Mouse (Mus musculus): ENCODE data around the gene Pacsin1. TPM values are rescaled to one million over a fixed set of nuclear protein-coding genes. Genes with fewer than 3 reads are reported as not detected.

The Pacsin1 gene
- polyA plus RNA-seq, 1 experiment from 2014 or later, result 3.5 TPM

- H3K36me3 ChIP-seq (ENCODE audit: control insufficient read depth, insufficient read depth, low read length), result no peaks in the 10 kb centered on the region
- peak overlapping the region; percentile 87 for H3K4me2 ChIP-seq (replicated peaks; ENCODE audit: low read depth, low read length)
- peak overlapping the region; percentile 45 for H3K4me3 ChIP-seq (ENCODE audit: low read depth, low read length)
- H3K27me3 ChIP-seq (ENCODE audit: control insufficient read depth, insufficient read depth, low read length), result peaks cover 12% of the 10 kb centered on the region
- H3K4me1 ChIP-seq (replicated peaks; ENCODE audit: control insufficient read depth, insufficient read depth, low read length), result peaks cover 4% of the 10 kb centered on the region; the same call in 1 of the 2 replicates
- DNase-seq (ENCODE audit: low spot score) (peak; percentile 45), ATAC-seq (ENCODE audit: low FRiP score) (no peak)
- WGBS, result 3% methylated on average over 14 of the region's 14 CpGs
- peak overlapping the region; percentile 56; the same call in 1 of the 2 replicates for H3K9ac ChIP-seq (ENCODE audit: low read depth, low read length)
- no peak overlapping the region for H3K27ac ChIP-seq (ENCODE audit: low read depth, low read length)
- no peaks in the 10 kb centered on the region for H3K9me3 ChIP-seq (ENCODE audit: control insufficient read depth, low read length)
Measured at GRCm38 (mm10) chr17:27656011-27656399, 696 bp downstream of the Pacsin1 start.

GRCm38 (mm10) chr17:27656414-27656813, 1.1 kb downstream of the Pacsin1 start:
- Histone ChIP-seq H3K4me2 (replicated peaks; ENCODE audit: low read depth, low read length) (peak overlapping the region; percentile 87), H3K9ac (ENCODE audit: low read depth, low read length) (no peak overlapping the region), H3K9me3 (ENCODE audit: control insufficient read depth, low read length) (no peaks in the 10 kb centered on the region), H3K27me3 (ENCODE audit: control insufficient read depth, insufficient read depth, low read length) (peaks cover 12% of the 10 kb centered on the region), H3K36me3 (ENCODE audit: control insufficient read depth, insufficient read depth, low read length) (no peaks in the 10 kb centered on the region), H3K27ac (ENCODE audit: low read depth, low read length) (no peak overlapping the region), H3K4me1 (replicated peaks; ENCODE audit: control insufficient read depth, insufficient read depth, low read length) (peaks cover 4% of the 10 kb centered on the region; the same call in 1 of the 2 replicates), H3K4me3 (ENCODE audit: low read depth, low read length) (no peak overlapping the region)
- no peak for DNase-seq (ENCODE audit: low spot score)
- 14% methylated on average over 5 of the region's 5 CpGs for WGBS
- ATAC-seq (ENCODE audit: low FRiP score), result no peak

- Histone ChIP-seq H3K4me1 (replicated peaks; ENCODE audit: control insufficient read depth, insufficient read depth, low read length) (peaks cover 4% of the 10 kb centered on the region; the same call in 1 of the 2 replicates), H3K27ac (ENCODE audit: low read depth, low read length) (no peak overlapping the region), H3K36me3 (ENCODE audit: control insufficient read depth, insufficient read depth, low read length) (no peaks in the 10 kb centered on the region), H3K4me3 (ENCODE audit: low read depth, low read length) (no peak overlapping the region), H3K9ac (ENCODE audit: low read depth, low read length) (no peak overlapping the region), H3K27me3 (ENCODE audit: control insufficient read depth, insufficient read depth, low read length) (peaks cover 12% of the 10 kb centered on the region), H3K9me3 (ENCODE audit: control insufficient read depth, low read length) (no peaks in the 10 kb centered on the region), H3K4me2 (replicated peaks; ENCODE audit: low read depth, low read length) (no peak overlapping the region)
- 60% methylated on average over 8 of the region's 8 CpGs for WGBS
- DNase-seq (ENCODE audit: low spot score) (no peak), ATAC-seq (ENCODE audit: low FRiP score) (no peak)
Measured at GRCm38 (mm10) chr17:27657123-27657522, 1.8 kb downstream of the Pacsin1 start.

GRCm38 (mm10) chr17:27658767-27659166, 3.5 kb downstream of the Pacsin1 start:
- no peak overlapping the region for H3K9ac ChIP-seq (ENCODE audit: low read depth, low read length)
- no peak overlapping the region for H3K27ac ChIP-seq (ENCODE audit: low read depth, low read length)
- 79% methylated on average over 7 of the region's 7 CpGs for WGBS
- H3K4me3 ChIP-seq (ENCODE audit: low read depth, low read length), result no peak overlapping the region
- H3K4me2 ChIP-seq (replicated peaks; ENCODE audit: low read depth, low read length), result no peak overlapping the region
- peaks cover 4% of the 10 kb centered on the region; the same call in 1 of the 2 replicates for H3K4me1 ChIP-seq (replicated peaks; ENCODE audit: control insufficient read depth, insufficient read depth, low read length)
- DNase-seq (ENCODE audit: low spot score) (no peak), ATAC-seq (ENCODE audit: low FRiP score) (no peak)
- H3K36me3 ChIP-seq (ENCODE audit: control insufficient read depth, insufficient read depth, low read length), result no peaks in the 10 kb centered on the region
- peaks cover 12% of the 10 kb centered on the region for H3K27me3 ChIP-seq (ENCODE audit: control insufficient read depth, insufficient read depth, low read length)
- H3K9me3 ChIP-seq (ENCODE audit: control insufficient read depth, low read length), result no peaks in the 10 kb centered on the region

GRCm38 (mm10) chr17:27671720-27672119, 16.4 kb downstream of the Pacsin1 start:
- Histone ChIP-seq H3K27me3 (ENCODE audit: control insufficient read depth, insufficient read depth, low read length) (no peaks in the 10 kb centered on the region), H3K4me3 (ENCODE audit: low read depth, low read length) (no peak overlapping the region), H3K9ac (ENCODE audit: low read depth, low read length) (no peak overlapping the region), H3K4me2 (replicated peaks; ENCODE audit: low read depth, low read length) (no peak overlapping the region), H3K27ac (ENCODE audit: low read depth, low read length) (no peak overlapping the region), H3K4me1 (replicated peaks; ENCODE audit: control insufficient read depth, insufficient read depth, low read length) (no peaks in the 10 kb centered on the region), H3K36me3 (ENCODE audit: control insufficient read depth, insufficient read depth, low read length) (no peaks in the 10 kb centered on the region), H3K9me3 (ENCODE audit: control insufficient read depth, low read length) (no peaks in the 10 kb centered on the region)
- ATAC-seq (ENCODE audit: low FRiP score) (no peak), DNase-seq (ENCODE audit: low spot score) (no peak)
- 82% methylated on average over 6 of the region's 6 CpGs for WGBS

GRCm38 (mm10) chr17:27673945-27674344, 18.6 kb downstream of the Pacsin1 start:
- no peaks in the 10 kb centered on the region for H3K4me1 ChIP-seq (replicated peaks; ENCODE audit: control insufficient read depth, insufficient read depth, low read length)
- no peak overlapping the region for H3K9ac ChIP-seq (ENCODE audit: low read depth, low read length)
- no peak for ATAC-seq (ENCODE audit: low FRiP score)
- no peak for DNase-seq (ENCODE audit: low spot score)
- H3K9me3 ChIP-seq (ENCODE audit: control insufficient read depth, low read length), result no peaks in the 10 kb centered on the region
- 65% methylated on average over 7 of the region's 7 CpGs for WGBS
- H3K27ac ChIP-seq (ENCODE audit: low read depth, low read length), result no peak overlapping the region
- no peak overlapping the region for H3K4me2 ChIP-seq (replicated peaks; ENCODE audit: low read depth, low read length)
- no peak overlapping the region for H3K4me3 ChIP-seq (ENCODE audit: low read depth, low read length)
- no peaks in the 10 kb centered on the region for H3K36me3 ChIP-seq (ENCODE audit: control insufficient read depth, insufficient read depth, low read length)
- H3K27me3 ChIP-seq (ENCODE audit: control insufficient read depth, insufficient read depth, low read length), result no peaks in the 10 kb centered on the region

GRCm38 (mm10) chr17:27675453-27675852, 20.1 kb downstream of the Pacsin1 start:
- H3K9me3 ChIP-seq (ENCODE audit: control insufficient read depth, low read length), result no peaks in the 10 kb centered on the region
- no peaks in the 10 kb centered on the region for H3K36me3 ChIP-seq (ENCODE audit: control insufficient read depth, insufficient read depth, low read length)
- DNase-seq (ENCODE audit: low spot score) (no peak), ATAC-seq (ENCODE audit: low FRiP score) (no peak)
- no peak overlapping the region for H3K4me3 ChIP-seq (ENCODE audit: low read depth, low read length)
- no peaks in the 10 kb centered on the region for H3K27me3 ChIP-seq (ENCODE audit: control insufficient read depth, insufficient read depth, low read length)
- no peak overlapping the region for H3K9ac ChIP-seq (ENCODE audit: low read depth, low read length)
- no peak overlapping the region for H3K4me2 ChIP-seq (replicated peaks; ENCODE audit: low read depth, low read length)
- H3K4me1 ChIP-seq (replicated peaks; ENCODE audit: control insufficient read depth, insufficient read depth, low read length), result no peaks in the 10 kb centered on the region
- 72% methylated on average over 9 of the region's 9 CpGs for WGBS
- H3K27ac ChIP-seq (ENCODE audit: low read depth, low read length), result no peak overlapping the region

- Histone ChIP-seq H3K36me3 (ENCODE audit: control insufficient read depth, insufficient read depth, low read length) (no peaks in the 10 kb centered on the region), H3K4me3 (ENCODE audit: low read depth, low read length) (no peak overlapping the region), H3K4me1 (replicated peaks; ENCODE audit: control insufficient read depth, insufficient read depth, low read length) (no peaks in the 10 kb centered on the region), H3K27me3 (ENCODE audit: control insufficient read depth, insufficient read depth, low read length) (no peaks in the 10 kb centered on the region), H3K4me2 (replicated peaks; ENCODE audit: low read depth, low read length) (no peak overlapping the region), H3K9me3 (ENCODE audit: control insufficient read depth, low read length) (no peaks in the 10 kb centered on the region), H3K9ac (ENCODE audit: low read depth, low read length) (no peak overlapping the region), H3K27ac (ENCODE audit: low read depth, low read length) (no peak overlapping the region)
- ATAC-seq (ENCODE audit: low FRiP score), result no peak
- 77% methylated on average over 7 of the region's 7 CpGs for WGBS
- DNase-seq (ENCODE audit: low spot score), result no peak
Measured at GRCm38 (mm10) chr17:27676270-27676669, 21.0 kb downstream of the Pacsin1 start.

- Histone ChIP-seq H3K9ac (ENCODE audit: low read depth, low read length) (no peak overlapping the region), H3K9me3 (ENCODE audit: control insufficient read depth, low read length) (no peaks in the 10 kb centered on the region), H3K4me1 (replicated peaks; ENCODE audit: control insufficient read depth, insufficient read depth, low read length) (no peaks in the 10 kb centered on the region), H3K4me2 (replicated peaks; ENCODE audit: low read depth, low read length) (no peak overlapping the region), H3K27me3 (ENCODE audit: control insufficient read depth, insufficient read depth, low read length) (no peaks in the 10 kb centered on the region), H3K27ac (ENCODE audit: low read depth, low read length) (no peak overlapping the region), H3K36me3 (ENCODE audit: control insufficient read depth, insufficient read depth, low read length) (no peaks in the 10 kb centered on the region), H3K4me3 (ENCODE audit: low read depth, low read length) (no peak overlapping the region)
- DNase-seq (ENCODE audit: low spot score) (no peak), ATAC-seq (ENCODE audit: low FRiP score) (no peak)
- WGBS, result 88% methylated on average over 5 of the region's 5 CpGs
Measured at GRCm38 (mm10) chr17:27677756-27678155, 22.4 kb downstream of the Pacsin1 start.

Measured in hindbrain, embryonic 11.5 days (tissue).